Mouse (Mus musculus): ENCODE results near the gene Ncor2. TPM values are rescaled to one million over a fixed set of nuclear protein-coding genes. Genes with fewer than 3 reads are reported as not detected.

Ncor2 gene
- total and polyA plus RNA-seq, 3 experiments: 5.0 to 46.8 TPM; not detected in 1

GRCm38 (mm10) chr5:125107011-125107651, 71.9 kb downstream of the Ncor2 start (continued):
- peak; percentile 51; the same call in 1 of the 2 replicates for TF ChIP-seq SMC3 (IDR thresholded peaks at IDR 0.05; ENCODE audit: low read depth, low read length)
- no peak for TF ChIP-seq JUND (IDR thresholded peaks at IDR 0.05; ENCODE audit: low read depth, low read length)
- TF ChIP-seq MAZ (IDR thresholded peaks at IDR 0.05; ENCODE audit: low read depth, low read length): no peak
- no peak for TF ChIP-seq NRF1 (IDR thresholded peaks at IDR 0.05; ENCODE audit: insufficient read depth, low read depth, low read length, poor library complexity, severe bottlenecking)

GRCm38 (mm10) chr5:125106191-125106590, 72.8 kb downstream of the Ncor2 start:
- TF ChIP-seq GATA1 (IDR thresholded peaks at IDR 0.05; ENCODE audit: low read depth, low read length): no peak
- no peak for TF ChIP-seq NELFE (IDR thresholded peaks at IDR 0.05; ENCODE audit: low read depth, low read length)
- no peak for TF ChIP-seq POLR2AphosphoS5 (IDR thresholded peaks at IDR 0.05; ENCODE audit: borderline replicate concordance, low read depth, low read length)
- TF ChIP-seq RAD21 (IDR thresholded peaks at IDR 0.05; ENCODE audit: low read depth, low read length): no peak
- TF ChIP-seq CTCF (IDR thresholded peaks at IDR 0.05 in 2 of 3, conservative IDR thresholded peaks at IDR 0.05 in 1 of 3; ENCODE audit: control insufficient read depth in 1 of 3, insufficient read depth in 1 of 3, low read depth in 2 of 3, low read length in 3 of 3, poor library complexity in 1 of 3, severe bottlenecking in 1 of 3): no peak
- TF ChIP-seq UBTF (IDR thresholded peaks at IDR 0.05; ENCODE audit: borderline replicate concordance, insufficient read depth, low read depth, low read length): no peak
- TF ChIP-seq SIN3A (IDR thresholded peaks at IDR 0.05; ENCODE audit: low read length): no peak
- no peak for TF ChIP-seq POLR2A (IDR thresholded peaks at IDR 0.05; ENCODE audit: control insufficient read depth in 1 of 2, insufficient read depth in 1 of 2, low read depth in 1 of 2, low read length in 2 of 2, poor library complexity in 1 of 2)
- no peak for TF ChIP-seq ETS1 (IDR thresholded peaks at IDR 0.05; ENCODE audit: low read depth, low read length)
- no peak for TF ChIP-seq HCFC1 (IDR thresholded peaks at IDR 0.05; ENCODE audit: low read depth, low read length)
- no peak for TF ChIP-seq POLR2AphosphoS2 (IDR thresholded peaks at IDR 0.05; ENCODE audit: low read length)
- H3K4me1 ChIP-seq (ENCODE audit: control insufficient read depth in 1 of 2, insufficient read depth in 2 of 2, low read length in 2 of 2): peaks cover 0 to 8% of the 10 kb centered on the region in 2 experiments; a peak in 1 of 4 replicates
- H3K27me3 ChIP-seq (ENCODE audit: control insufficient read depth in 1 of 2, insufficient read depth in 2 of 2, low read length in 2 of 2): no peaks in the 10 kb centered on the region
- 0 out of 2 replicates have a peak overlapping the region, but pooled peaks have one; percentile 5 for H3K27ac ChIP-seq (ENCODE audit: control insufficient read depth, low read depth, low read length)
- H3K4me3 ChIP-seq (ENCODE audit: control insufficient read depth in 1 of 2, insufficient read depth in 1 of 2, low read depth in 2 of 2, low read length in 2 of 2): no peak overlapping the region
- H3K9ac ChIP-seq (ENCODE audit: control insufficient read depth, low read depth, low read length, poor library complexity, severe bottlenecking): no peak overlapping the region
- DNase-seq (ENCODE audit: low read depth, low spot score): peak; percentile 39
- no peaks in the 10 kb centered on the region for H3K9me3 ChIP-seq (replicated peaks; ENCODE audit: insufficient read depth, low read length)
- peaks cover 2 to 3% of the 10 kb centered on the region in 2 experiments; a peak in 2 of 4 replicates for H3K36me3 ChIP-seq (ENCODE audit: control insufficient read depth in 1 of 2, insufficient read depth in 2 of 2, low read length in 2 of 2)
- no peaks in the 10 kb centered on the region for H3K79me2 ChIP-seq (ENCODE audit: control insufficient read depth, insufficient read depth, low read length, poor library complexity)

GRCm38 (mm10) chr5:125104841-125105240, 74.2 kb downstream of the Ncor2 start:
- no peaks in the 10 kb centered on the region for H3K9me3 ChIP-seq (replicated peaks; ENCODE audit: insufficient read depth, low read length)
- H3K4me3 ChIP-seq (ENCODE audit: control insufficient read depth in 1 of 2, insufficient read depth in 1 of 2, low read depth in 2 of 2, low read length in 2 of 2): no peak overlapping the region
- H3K27me3 ChIP-seq (ENCODE audit: control insufficient read depth in 1 of 2, insufficient read depth in 2 of 2, low read length in 2 of 2): no peaks in the 10 kb centered on the region
- TF ChIP-seq ETS1 (IDR thresholded peaks at IDR 0.05; ENCODE audit: low read depth, low read length) (no peak), CTCF (IDR thresholded peaks at IDR 0.05 in 2 of 3, conservative IDR thresholded peaks at IDR 0.05 in 1 of 3; ENCODE audit: control insufficient read depth in 1 of 3, insufficient read depth in 1 of 3, low read depth in 2 of 3, low read length in 3 of 3, poor library complexity in 1 of 3, severe bottlenecking in 1 of 3) (no peak), TBP (IDR thresholded peaks at IDR 0.05; ENCODE audit: low read depth, low read length) (no peak)
- peaks cover 2 to 3% of the 10 kb centered on the region in 2 experiments; a peak in 2 of 4 replicates for H3K36me3 ChIP-seq (ENCODE audit: control insufficient read depth in 1 of 2, insufficient read depth in 2 of 2, low read length in 2 of 2)
- no peaks in the 10 kb centered on the region for H3K79me2 ChIP-seq (ENCODE audit: control insufficient read depth, insufficient read depth, low read length, poor library complexity)
- H3K27ac ChIP-seq (ENCODE audit: control insufficient read depth, low read depth, low read length): no peak overlapping the region
- peaks cover 0 to 8% of the 10 kb centered on the region in 2 experiments; a peak in 1 of 4 replicates for H3K4me1 ChIP-seq (ENCODE audit: control insufficient read depth in 1 of 2, insufficient read depth in 2 of 2, low read length in 2 of 2)
- no peak overlapping the region for H3K9ac ChIP-seq (ENCODE audit: control insufficient read depth, low read depth, low read length, poor library complexity, severe bottlenecking)
- DNase-seq (ENCODE audit: low read depth, low spot score): no peak
